Mouse (Mus musculus) liver, embryonic 12.5 days (tissue): ENCODE measurements around the gene Kdm2b. TPM values are rescaled to one million over a fixed set of nuclear protein-coding genes. Genes with fewer than 3 reads are reported as not detected.

ENCODE experiments used
- ATAC-seq: fragments of 200-750 bp; cut with Nextera tagmentation; 2 replicates; pipeline ENCODE4 v1.8.0; 2017; ENCODE audit warnings: moderate number of reproducible peaks, mild to moderate bottlenecking, moderate library complexity
- H3K27ac ChIP-seq: fragments of 300-500 bp; sonication (generic); 2 replicates; pipeline ENCODE4 v1.5.1; 2016; ENCODE audit warnings: mild to moderate bottlenecking
- H3K27me3 ChIP-seq: fragments of 300-500 bp; sonication (generic); replicated peaks from 2 replicates; pipeline ENCODE4 v1.6.1; 2016; ENCODE audit warnings: mild to moderate bottlenecking, moderate library complexity
- H3K36me3 ChIP-seq: fragments of 300-500 bp; sonication (generic); 2 replicates; pipeline ENCODE4 v1.6.1; 2016; ENCODE audit warnings: mild to moderate bottlenecking, moderate library complexity
- H3K4me1 ChIP-seq: fragments of 300-500 bp; sonication (generic); 2 replicates; pipeline ENCODE4 v1.6.1; 2016
- H3K4me2 ChIP-seq: fragments of 300-500 bp; sonication (generic); 2 replicates; pipeline ENCODE4 v1.6.1; 2016; ENCODE audit warnings: mild to moderate bottlenecking, moderate library complexity
- H3K4me3 ChIP-seq: fragments of 300-500 bp; sonication (generic); 2 replicates; pipeline ENCODE4 v1.5.1; 2016; ENCODE audit warnings: mild to moderate bottlenecking, moderate library complexity
- H3K9ac ChIP-seq: fragments of 300-500 bp; sonication (generic); 2 replicates; pipeline ENCODE4 v1.6.1; 2016; ENCODE audit warnings: mild to moderate bottlenecking, moderate library complexity
- H3K9me3 ChIP-seq: fragments of 300-500 bp; sonication (generic); replicated peaks from 2 replicates; pipeline ENCODE4 v1.6.1; 2016; ENCODE audit warnings: mild to moderate bottlenecking, moderate library complexity
- WGBS: fragments of 180-500 bp; shearing (Covaris S2); methylation state at CpG from one replicate; pipeline ENCODE4 v1.1.7; 2016; ENCODE audit not compliant: insufficient replicate concordance; 5-methylcytosine and 5-hydroxymethylcytosine counted together
- polyA plus RNA-seq: library from polyadenylated mRNA; unstranded; fragments of >200 nt; fragmentation: Nextera tagmentation; extraction: Ambion mirVana; gene quantifications from 2 replicates; pipeline ENCODE4 v1.2.1, GENCODE M21; 2016

Kdm2b gene
- polyA plus RNA-seq, 1 experiment from 2014 or later: 28.9 TPM

- Histone ChIP-seq H3K9me3 (no peaks in the 10 kb centered on the region), H3K4me2 (peak overlapping the region; percentile 98), H3K4me3 (no peak overlapping the region), H3K9ac (no peak overlapping the region; the same call in 1 of the 2 replicates), H3K27ac (no peak overlapping the region), H3K27me3 (no peaks in the 10 kb centered on the region), H3K4me1 (peaks cover 75% of the 10 kb centered on the region), H3K36me3 (no peaks in the 10 kb centered on the region)
- 71% methylated on average over 6 of the region's 6 CpGs for WGBS
- ATAC-seq: no peak
Measured at GRCm38 (mm10) chr5:122898153-122898552, 91.5 kb downstream of the Kdm2b start.

GRCm38 (mm10) chr5:122894821-122895220 is 94.8 kb downstream of the Kdm2b start:
- 65% methylated on average over 4 of the region's 4 CpGs for WGBS
- peak overlapping the region; percentile 2; the same call in 1 of the 2 replicates for H3K27ac ChIP-seq
- H3K36me3 ChIP-seq: no peaks in the 10 kb centered on the region; the same call in 1 of the 2 replicates
- H3K4me2 ChIP-seq: no peak overlapping the region
- no peaks in the 10 kb centered on the region for H3K27me3 ChIP-seq
- H3K4me3 ChIP-seq: no peak overlapping the region
- no peak overlapping the region for H3K9ac ChIP-seq
- H3K4me1 ChIP-seq: peaks cover 56% of the 10 kb centered on the region
- no peaks in the 10 kb centered on the region for H3K9me3 ChIP-seq
- no peak for ATAC-seq

GRCm38 (mm10) chr5:122894007-122894637 is 95.5 kb downstream of the Kdm2b start:
- 79% methylated on average over 5 of the region's 5 CpGs for WGBS

GRCm38 (mm10) chr5:122893270-122893669 is 96.4 kb downstream of the Kdm2b start:
- no peak for ATAC-seq
- Histone ChIP-seq H3K9me3 (no peaks in the 10 kb centered on the region), H3K4me1 (peaks cover 46% of the 10 kb centered on the region), H3K27me3 (no peaks in the 10 kb centered on the region), H3K27ac (no peak overlapping the region), H3K36me3 (peaks cover 3% of the 10 kb centered on the region), H3K4me2 (no peak overlapping the region), H3K4me3 (no peak overlapping the region), H3K9ac (no peak overlapping the region)
- WGBS: 84% methylated on average over 6 of the region's 6 CpGs

More at GRCm38 (mm10) chr5:122894007-122894637, 95.5 kb downstream of the Kdm2b start:
- Histone ChIP-seq H3K4me2 (no peak overlapping the region), H3K4me1 (peaks cover 52% of the 10 kb centered on the region), H3K27ac (no peak overlapping the region), H3K27me3 (no peaks in the 10 kb centered on the region), H3K4me3 (no peak overlapping the region), H3K9ac (no peak overlapping the region), H3K36me3 (no peaks in the 10 kb centered on the region; the same call in 1 of the 2 replicates), H3K9me3 (no peaks in the 10 kb centered on the region)
- ATAC-seq: no peak

GRCm38 (mm10) chr5:122890396-122890795 is 99.2 kb downstream of the Kdm2b start:
- Histone ChIP-seq H3K27ac (no peak overlapping the region), H3K9me3 (no peaks in the 10 kb centered on the region), H3K4me1 (peaks cover 35% of the 10 kb centered on the region), H3K4me2 (no peak overlapping the region), H3K4me3 (no peak overlapping the region), H3K9ac (no peak overlapping the region), H3K36me3 (peaks cover 10% of the 10 kb centered on the region), H3K27me3 (no peaks in the 10 kb centered on the region)
- no peak for ATAC-seq
- WGBS: 48% methylated on average over 2 of the region's 2 CpGs

- 89% methylated on average over 16 of the region's 16 CpGs for WGBS
Measured at GRCm38 (mm10) chr5:122888612-122889214, 100.9 kb downstream of the Kdm2b start.

GRCm38 (mm10) chr5:122887926-122888611 is 101.6 kb downstream of the Kdm2b start:
- no peak overlapping the region for H3K9ac ChIP-seq
- H3K27me3 ChIP-seq: no peaks in the 10 kb centered on the region
- H3K27ac ChIP-seq: no peak overlapping the region
- ATAC-seq: no peak
- H3K9me3 ChIP-seq: no peaks in the 10 kb centered on the region
- WGBS: 71% methylated on average over 8 of the region's 8 CpGs
- H3K4me1 ChIP-seq: peaks cover 34% of the 10 kb centered on the region
- H3K4me3 ChIP-seq: no peak overlapping the region
- peaks cover 13% of the 10 kb centered on the region for H3K36me3 ChIP-seq
- no peak overlapping the region for H3K4me2 ChIP-seq

More at GRCm38 (mm10) chr5:122888612-122889214, 100.9 kb downstream of the Kdm2b start:
- no peak overlapping the region for H3K27ac ChIP-seq
- H3K4me3 ChIP-seq: no peak overlapping the region
- H3K4me2 ChIP-seq: no peak overlapping the region
- no peaks in the 10 kb centered on the region for H3K27me3 ChIP-seq
- H3K9me3 ChIP-seq: no peaks in the 10 kb centered on the region
- H3K36me3 ChIP-seq: peaks cover 10% of the 10 kb centered on the region
- no peak for ATAC-seq
- peaks cover 31% of the 10 kb centered on the region for H3K4me1 ChIP-seq
- H3K9ac ChIP-seq: no peak overlapping the region

GRCm38 (mm10) chr5:122887033-122887432 is 102.6 kb downstream of the Kdm2b start:
- peaks cover 19% of the 10 kb centered on the region for H3K36me3 ChIP-seq

GRCm38 (mm10) chr5:122884594-122885348 is 104.9 kb downstream of the Kdm2b start:
- ATAC-seq: no peak
- H3K27ac ChIP-seq: no peak overlapping the region
- no peak overlapping the region for H3K4me2 ChIP-seq
- no peaks in the 10 kb centered on the region for H3K9me3 ChIP-seq
- peaks cover 40% of the 10 kb centered on the region for H3K36me3 ChIP-seq
- WGBS: 71% methylated on average over 7 of the region's 7 CpGs
- peaks cover 26% of the 10 kb centered on the region for H3K4me1 ChIP-seq
- no peak overlapping the region for H3K9ac ChIP-seq
- no peaks in the 10 kb centered on the region for H3K27me3 ChIP-seq
- no peak overlapping the region for H3K4me3 ChIP-seq

More at GRCm38 (mm10) chr5:122887033-122887432, 102.6 kb downstream of the Kdm2b start:
- H3K4me1 ChIP-seq: peaks cover 34% of the 10 kb centered on the region
- no peak overlapping the region for H3K27ac ChIP-seq
- 84% methylated on average over 9 of the region's 9 CpGs for WGBS
- no peak overlapping the region for H3K4me2 ChIP-seq
- H3K9me3 ChIP-seq: no peaks in the 10 kb centered on the region
- no peak for ATAC-seq
- no peaks in the 10 kb centered on the region for H3K27me3 ChIP-seq
- H3K4me3 ChIP-seq: no peak overlapping the region
- no peak overlapping the region for H3K9ac ChIP-seq

- H3K4me3 ChIP-seq: no peak overlapping the region
- H3K4me2 ChIP-seq: no peak overlapping the region
- no peak for ATAC-seq
- peaks cover 26% of the 10 kb centered on the region for H3K4me1 ChIP-seq
- peaks cover 50% of the 10 kb centered on the region for H3K36me3 ChIP-seq
- no peak overlapping the region for H3K9ac ChIP-seq
- H3K27me3 ChIP-seq: no peaks in the 10 kb centered on the region
- H3K27ac ChIP-seq: no peak overlapping the region
- 62% methylated on average over 2 of the region's 2 CpGs for WGBS
- no peaks in the 10 kb centered on the region for H3K9me3 ChIP-seq
Measured at GRCm38 (mm10) chr5:122883652-122884235, 105.9 kb downstream of the Kdm2b start.

- H3K9me3 ChIP-seq: no peaks in the 10 kb centered on the region
- 77% methylated on average over 9 of the region's 9 CpGs for WGBS
- no peak overlapping the region for H3K27ac ChIP-seq
- no peak for ATAC-seq
- H3K4me2 ChIP-seq: no peak overlapping the region
- no peak overlapping the region for H3K4me3 ChIP-seq
- no peak overlapping the region for H3K9ac ChIP-seq
- no peaks in the 10 kb centered on the region for H3K27me3 ChIP-seq
- peaks cover 51% of the 10 kb centered on the region for H3K36me3 ChIP-seq
- peaks cover 23% of the 10 kb centered on the region for H3K4me1 ChIP-seq
Measured at GRCm38 (mm10) chr5:122883237-122883636, 106.4 kb downstream of the Kdm2b start.
